Mouse (Mus musculus): ENCODE measurements at regions not wholly inside any gene's neighbourhood (a gene's known extent, or its start where the extent isn't known, plus 50 kb on each side); places are given as distances from the start of the nearest gene placed in this dataset.

GRCm38 (mm10) chr9:61175381-61175780, 196.8 kb upstream of the Tle3 start:
- DNase-seq (ENCODE audit: low read depth, low spot score), result no peak

- no peak for DNase-seq (ENCODE audit: low read depth, low spot score)
Measured at GRCm38 (mm10) chr9:61176856-61177255, 195.3 kb upstream of the Tle3 start.

GRCm38 (mm10) chr9:61186541-61187420, 185.4 kb upstream of the Tle3 start:
- no peak for DNase-seq (ENCODE audit: low read depth, low spot score)

- DNase-seq (ENCODE audit: low read depth, low spot score), result no peak
Measured at GRCm38 (mm10) chr9:61187713-61188399, 184.3 kb upstream of the Tle3 start.

- no peak for DNase-seq (ENCODE audit: low read depth, low spot score)
Measured at GRCm38 (mm10) chr9:61189295-61189694, 182.9 kb upstream of the Tle3 start.

- no peak for DNase-seq (ENCODE audit: low read depth, low spot score)
Measured at GRCm38 (mm10) chr9:61199077-61199753, 173.0 kb upstream of the Tle3 start.

GRCm38 (mm10) chr9:61199891-61200290, 172.3 kb upstream of the Tle3 start:
- DNase-seq (ENCODE audit: low read depth, low spot score), result no peak

GRCm38 (mm10) chr9:61200295-61200955, 171.7 kb upstream of the Tle3 start:
- DNase-seq (ENCODE audit: low read depth, low spot score), result no peak

GRCm38 (mm10) chr9:61205049-61205448, 167.1 kb upstream of the Tle3 start:
- no peak for DNase-seq (ENCODE audit: low read depth, low spot score)

GRCm38 (mm10) chr9:61206725-61207365, 165.3 kb upstream of the Tle3 start:
- no peak for DNase-seq (ENCODE audit: low read depth, low spot score)

GRCm38 (mm10) chr9:61207423-61208150, 164.6 kb upstream of the Tle3 start:
- DNase-seq (ENCODE audit: low read depth, low spot score), result no peak

GRCm38 (mm10) chr9:61211627-61212026, 160.5 kb upstream of the Tle3 start:
- DNase-seq (ENCODE audit: low read depth, low spot score), result no peak

GRCm38 (mm10) chr9:61214943-61215342, 157.2 kb upstream of the Tle3 start:
- no peak for DNase-seq (ENCODE audit: low read depth, low spot score)

- no peak for DNase-seq (ENCODE audit: low read depth, low spot score)
Measured at GRCm38 (mm10) chr9:61216012-61216770, 156.0 kb upstream of the Tle3 start.

- no peak for DNase-seq (ENCODE audit: low read depth, low spot score)
Measured at GRCm38 (mm10) chr9:61220017-61220416, 152.1 kb upstream of the Tle3 start.

- DNase-seq (ENCODE audit: low read depth, low spot score), result no peak
Measured at GRCm38 (mm10) chr9:61222212-61223003, 149.8 kb upstream of the Tle3 start.

GRCm38 (mm10) chr9:61225020-61225652, 147.0 kb upstream of the Tle3 start:
- DNase-seq (ENCODE audit: low read depth, low spot score), result no peak

GRCm38 (mm10) chr9:61225882-61226281, 146.3 kb upstream of the Tle3 start:
- DNase-seq (ENCODE audit: low read depth, low spot score), result no peak
